Mouse (Mus musculus) liver, adult 2 months (tissue): ENCODE measurements around the gene Inpp4b. TPM values are rescaled to one million over a fixed set of nuclear protein-coding genes. Genes with fewer than 3 reads are reported as not detected.

Experiments
- DNase-seq: peaks from one replicate; pipeline ENCODE4 v3.0.0-alpha.2; 2011; ENCODE audit warnings: low read depth, low spot score; ENCODE audit errors: extremely low read depth
- H3K27ac ChIP-seq: fragments of 200-500 bp; replicated peaks from 2 replicates; pipeline ENCODE4 v1.5.1; 2012; ENCODE audit warnings: low read depth, mild to moderate bottlenecking, control low read depth, inconsistent platforms, low read length; ENCODE audit not compliant: insufficient read depth
- H3K27me3 ChIP-seq: fragments of 200-500 bp; 2 replicates; pipeline ENCODE4 v1.6.1; 2012; ENCODE audit warnings: mild to moderate bottlenecking, moderate library complexity, low read length, inconsistent platforms; ENCODE audit not compliant: control insufficient read depth, insufficient read depth
- H3K36me3 ChIP-seq: fragments of 200-500 bp; 2 replicates; pipeline ENCODE4 v1.6.1; 2012; ENCODE audit warnings: low read length, inconsistent platforms; ENCODE audit not compliant: control insufficient read depth, insufficient read depth
- H3K4me1 ChIP-seq: fragments of 200-500 bp; 2 replicates; pipeline ENCODE4 v1.6.1; 2011; ENCODE audit warnings: low read length; ENCODE audit not compliant: control insufficient read depth, insufficient read depth
- H3K4me3 ChIP-seq: fragments of 200-500 bp; 2 replicates; pipeline ENCODE4 v1.5.1; 2011; ENCODE audit warnings: low read depth, mild to moderate bottlenecking, control low read depth, low read length, moderate library complexity; ENCODE audit not compliant: insufficient read depth
- H3K79me2 ChIP-seq: fragments of 200-500 bp; 2 replicates; pipeline ENCODE4 v1.6.1; 2012; ENCODE audit warnings: inconsistent platforms, mild to moderate bottlenecking, low read length, moderate library complexity; ENCODE audit not compliant: control insufficient read depth, insufficient read depth
- H3K9ac ChIP-seq: fragments of 200-500 bp; 2 replicates; pipeline ENCODE4 v1.6.1; 2012; ENCODE audit warnings: low read depth, mild to moderate bottlenecking, control low read depth, inconsistent platforms, low read length
- CTCF ChIP-seq: fragments of 200-500 bp; IDR thresholded peaks from 2 replicates; pipeline ENCODE4 v1.5.1; 2011; ENCODE audit warnings: low read depth, low read length, control low read depth
- POLR2A ChIP-seq: fragments of 200-500 bp; IDR thresholded peaks from 2 replicates; pipeline ENCODE4 v1.6.1; 2011; ENCODE audit warnings: low read length, control low read depth; ENCODE audit not compliant: insufficient read depth; ENCODE audit errors: extremely low read depth
- whole genome bisulfite sequencing: fragments of 180-500 bp; shearing (Covaris S2); methylation state at CpG from one replicate; pipeline ENCODE4 v1.1.7; 2018; 5-methylcytosine and 5-hydroxymethylcytosine counted together
- polyA plus RNA-seq: library from polyadenylated mRNA; depleted of rRNA; stranded (reverse); fragments of >200 nt; gene quantifications from 2 replicates; pipeline ENCODE4 v1.2.3, GENCODE M21; 2012
- total RNA-seq: library from RNA; depleted of rRNA; stranded (reverse); fragments of >200 nt; gene quantifications from 2 replicates; pipeline ENCODE4 v1.2.3, GENCODE M21; 2014

Inpp4b gene
- total and polyA plus RNA-seq, 2 experiments, result 0.20 to 3.6 TPM

DNA sequence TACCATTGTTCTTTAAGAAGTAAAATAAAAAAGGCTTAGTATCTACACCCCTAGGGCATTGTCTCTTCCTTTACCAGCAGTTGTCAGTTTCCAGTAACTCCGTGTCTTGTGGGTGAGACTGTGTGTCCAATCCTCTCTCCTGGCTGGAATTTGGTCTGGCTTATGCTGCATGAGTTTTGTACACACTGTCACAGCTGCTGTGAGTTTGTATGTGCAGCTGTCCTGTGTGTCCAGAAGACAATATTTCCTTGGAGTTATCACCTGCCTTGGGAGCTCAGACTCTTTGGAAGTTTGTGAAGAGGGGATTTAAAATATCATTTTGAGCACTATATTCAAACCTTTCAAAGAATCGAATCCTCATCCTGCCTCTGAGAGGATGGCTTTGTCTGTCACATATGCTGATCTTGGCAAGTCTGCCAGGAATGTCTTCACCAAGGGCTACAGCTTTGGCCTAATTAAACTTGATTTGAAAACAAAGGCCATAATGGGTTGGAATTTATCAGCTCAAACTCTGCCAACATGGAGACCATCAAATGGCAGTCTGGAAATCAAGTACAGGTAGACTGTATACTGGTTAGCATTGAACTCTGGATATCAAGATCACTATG, 485.1 kb downstream of the Inpp4b start:
- WGBS, result 74% methylated on average over 2 of the region's 2 CpGs
- no peak for DNase-seq
- Histone ChIP-seq H3K36me3 (no peaks in the 10 kb centered on the region), H3K4me1 (no peaks in the 10 kb centered on the region), H3K9ac (no peak overlapping the region), H3K79me2 (no peaks in the 10 kb centered on the region), H3K4me3 (no peak overlapping the region), H3K27ac (no peak overlapping the region), H3K27me3 (no peaks in the 10 kb centered on the region)
- TF ChIP-seq CTCF (no peak), POLR2A (no peak)

DNA sequence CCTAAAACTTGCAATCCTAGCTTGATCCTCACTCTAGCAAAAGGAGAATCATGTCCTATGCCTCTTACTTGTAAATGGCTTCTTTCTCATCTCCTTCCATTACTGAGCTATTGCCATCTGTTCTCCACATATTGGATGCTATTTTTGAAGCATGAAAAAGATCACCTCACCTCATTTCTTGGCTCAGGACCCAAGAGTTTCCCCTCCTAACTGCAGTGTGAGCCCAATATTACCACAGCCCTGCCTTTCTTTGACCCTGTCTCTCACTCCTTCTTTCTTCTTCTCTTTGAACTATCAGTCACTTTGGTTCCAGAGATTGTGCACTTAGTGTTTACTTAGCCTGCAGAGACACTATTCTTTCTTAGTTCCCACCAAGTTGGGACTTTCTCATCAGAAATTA, 489.1 kb downstream of the Inpp4b start:
- no peak overlapping the region for H3K9ac ChIP-seq
- H3K36me3 ChIP-seq, result no peaks in the 10 kb centered on the region
- H3K79me2 ChIP-seq, result no peaks in the 10 kb centered on the region
- H3K27me3 ChIP-seq, result no peaks in the 10 kb centered on the region
- no peak overlapping the region for H3K27ac ChIP-seq
- no peaks in the 10 kb centered on the region for H3K4me1 ChIP-seq
- TF ChIP-seq POLR2A (no peak), CTCF (no peak)
- no peak for DNase-seq
- H3K4me3 ChIP-seq, result no peak overlapping the region

DNA sequence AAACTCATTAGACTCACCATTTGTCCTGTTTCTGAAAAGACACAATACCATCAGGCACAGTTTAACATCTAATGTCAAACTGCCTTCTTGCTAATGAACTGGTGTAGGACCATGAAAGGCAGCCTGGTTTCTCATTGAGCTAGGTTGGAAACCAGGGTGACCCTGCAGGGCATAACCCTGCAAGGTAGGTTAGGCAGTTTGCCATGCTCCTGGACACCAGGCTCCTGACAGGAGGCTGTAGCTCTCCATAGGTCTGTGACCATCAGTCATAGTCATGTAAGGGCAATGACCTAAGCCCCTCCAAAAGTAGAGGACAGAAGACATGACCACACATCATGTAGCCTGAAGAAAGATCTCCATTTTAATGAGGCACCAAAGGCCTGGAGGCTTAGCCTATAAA, 491.5 kb downstream of the Inpp4b start:
- TF ChIP-seq POLR2A (no peak), CTCF (no peak)
- DNase-seq, result no peak
- no peaks in the 10 kb centered on the region for H3K79me2 ChIP-seq
- H3K36me3 ChIP-seq, result no peaks in the 10 kb centered on the region
- no peaks in the 10 kb centered on the region for H3K4me1 ChIP-seq
- no peaks in the 10 kb centered on the region for H3K27me3 ChIP-seq
- no peak overlapping the region for H3K27ac ChIP-seq
- no peak overlapping the region for H3K4me3 ChIP-seq
- H3K9ac ChIP-seq, result no peak overlapping the region

DNA sequence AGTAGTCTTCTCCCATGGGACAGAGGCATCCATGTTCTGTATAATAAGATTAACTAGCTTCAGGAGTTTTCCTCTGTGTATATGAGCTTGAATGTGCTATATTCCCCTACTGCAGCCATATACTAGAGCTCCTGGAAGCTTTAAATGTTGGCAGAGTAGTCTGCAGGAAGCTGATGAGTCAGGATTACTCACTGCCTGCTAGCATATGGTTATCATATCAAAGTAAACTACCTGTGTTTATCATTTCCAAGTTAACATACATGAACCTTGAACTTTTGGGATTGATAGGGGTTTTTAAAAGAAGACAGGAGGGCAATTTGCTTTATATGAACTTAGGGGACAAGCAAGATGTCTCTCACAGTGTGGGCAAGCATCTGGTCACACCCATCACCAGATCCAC, 498.2 kb downstream of the Inpp4b start:
- no peak overlapping the region for H3K9ac ChIP-seq
- peaks cover 2% of the 10 kb centered on the region; the same call in 1 of the 2 replicates for H3K4me1 ChIP-seq
- H3K4me3 ChIP-seq, result no peak overlapping the region
- TF ChIP-seq POLR2A (no peak), CTCF (no peak)
- no peak for DNase-seq
- no peak overlapping the region for H3K27ac ChIP-seq
- no peaks in the 10 kb centered on the region for H3K79me2 ChIP-seq
- H3K27me3 ChIP-seq, result no peaks in the 10 kb centered on the region
- H3K36me3 ChIP-seq, result no peaks in the 10 kb centered on the region

DNA sequence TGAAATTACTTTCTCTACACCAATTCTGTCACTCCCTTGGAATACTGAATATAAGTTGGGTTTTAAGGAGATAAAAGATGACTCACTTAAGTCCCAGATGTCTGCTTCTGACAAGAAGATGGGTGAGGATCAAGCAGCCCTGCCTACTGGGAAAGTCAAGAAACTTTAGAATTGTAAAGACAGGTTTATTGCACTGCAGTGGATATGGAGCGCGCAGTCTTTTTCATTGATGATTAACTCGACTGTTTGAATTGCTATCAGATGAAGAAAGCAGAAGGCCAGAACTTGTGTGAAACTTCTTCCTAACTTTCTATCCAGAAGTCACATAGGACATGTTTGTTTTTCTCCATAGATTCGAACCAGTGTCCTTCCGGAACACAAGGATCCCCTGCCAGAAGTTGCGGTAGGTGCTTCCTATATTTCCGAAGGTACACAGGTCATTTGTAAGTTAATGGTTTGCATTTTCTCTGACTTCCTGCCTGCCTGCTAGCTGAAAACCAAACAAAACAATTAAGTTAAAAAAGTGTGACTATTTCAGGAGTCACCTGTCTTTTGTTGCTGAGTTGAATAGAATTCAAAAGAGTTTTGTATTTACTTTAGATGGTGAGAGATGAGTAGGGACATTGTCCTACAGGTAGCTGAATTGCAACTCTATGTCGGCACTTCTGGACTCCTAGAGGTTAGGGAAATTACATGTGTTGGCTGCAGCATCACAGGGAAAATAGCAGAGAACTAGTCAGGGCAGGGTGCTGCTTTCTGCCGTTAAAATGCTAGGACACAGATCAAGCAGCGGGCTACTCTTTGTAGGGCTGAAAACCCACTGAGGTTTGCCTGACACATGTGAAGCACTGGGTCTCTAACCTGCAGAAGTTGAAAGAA, 502.0 kb downstream of the Inpp4b start:
- WGBS, result 34% methylated on average over 10 of the region's 10 CpGs
- Histone ChIP-seq H3K36me3 (no peaks in the 10 kb centered on the region), H3K9ac (no peak overlapping the region), H3K27me3 (no peaks in the 10 kb centered on the region), H3K27ac (no peak overlapping the region), H3K4me1 (peaks cover 2% of the 10 kb centered on the region; the same call in 1 of the 2 replicates), H3K4me3 (no peak overlapping the region), H3K79me2 (no peaks in the 10 kb centered on the region)
- peak; percentile 33 for DNase-seq
- no peak for TF ChIP-seq CTCF

DNA sequence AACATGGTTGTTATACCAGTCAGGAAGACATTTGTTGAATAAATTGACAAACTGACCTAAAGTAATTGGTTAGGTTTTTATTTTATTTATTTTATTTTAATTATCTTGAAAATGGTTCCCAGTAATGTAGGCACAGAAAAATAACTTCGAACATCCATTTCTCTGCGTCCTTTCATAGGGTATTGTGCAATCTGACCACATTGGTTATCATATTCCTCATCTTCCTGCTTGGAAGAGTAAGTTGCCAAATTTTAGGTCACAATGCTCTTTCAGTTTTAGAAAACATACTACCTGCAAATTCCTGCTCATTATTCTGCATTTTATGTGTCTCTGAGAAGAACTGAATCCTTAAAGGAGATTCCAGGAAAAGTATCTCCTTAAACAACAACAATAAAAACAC, 505.6 kb downstream of the Inpp4b start:
- Histone ChIP-seq H3K36me3 (no peaks in the 10 kb centered on the region), H3K9ac (no peak overlapping the region), H3K79me2 (no peaks in the 10 kb centered on the region), H3K27ac (no peak overlapping the region), H3K27me3 (no peaks in the 10 kb centered on the region), H3K4me1 (peaks cover 2% of the 10 kb centered on the region; the same call in 1 of the 2 replicates), H3K4me3 (no peak overlapping the region)
- 91% methylated on average over 2 of the region's 2 CpGs for whole genome bisulfite sequencing
- no peak for TF ChIP-seq CTCF
- no peak for TF ChIP-seq POLR2A
- no peak for DNase-seq
